Mouse (Mus musculus) embryonic stem cell, embryonic (primary cell): ENCODE measurements around the gene BC037034.

Experiments
- CTCF ChIA-PET, 4 experiments: fragments of 300-600 bp in 2 of 4; fragments of 350-600 bp in 2 of 4; sonication (Branson Sonifier 250); formaldehyde crosslinking; loops; one replicate each; lab custom pipeline; 2022; ENCODE audit warnings: inconsistent platforms in 2 of 4; lab: Charles Lee
- POLR2A ChIA-PET, 4 experiments: fragments of 300-600 bp in 2 of 4; fragments of 350-600 bp in 2 of 4; sonication (Branson Sonifier 250); formaldehyde crosslinking; loops; one replicate each; lab custom pipeline; 2022; ENCODE audit warnings: antibody characterized with exemption in 4 of 4, inconsistent platforms in 1 of 4; lab: Charles Lee

Gene BC037034

DNA sequence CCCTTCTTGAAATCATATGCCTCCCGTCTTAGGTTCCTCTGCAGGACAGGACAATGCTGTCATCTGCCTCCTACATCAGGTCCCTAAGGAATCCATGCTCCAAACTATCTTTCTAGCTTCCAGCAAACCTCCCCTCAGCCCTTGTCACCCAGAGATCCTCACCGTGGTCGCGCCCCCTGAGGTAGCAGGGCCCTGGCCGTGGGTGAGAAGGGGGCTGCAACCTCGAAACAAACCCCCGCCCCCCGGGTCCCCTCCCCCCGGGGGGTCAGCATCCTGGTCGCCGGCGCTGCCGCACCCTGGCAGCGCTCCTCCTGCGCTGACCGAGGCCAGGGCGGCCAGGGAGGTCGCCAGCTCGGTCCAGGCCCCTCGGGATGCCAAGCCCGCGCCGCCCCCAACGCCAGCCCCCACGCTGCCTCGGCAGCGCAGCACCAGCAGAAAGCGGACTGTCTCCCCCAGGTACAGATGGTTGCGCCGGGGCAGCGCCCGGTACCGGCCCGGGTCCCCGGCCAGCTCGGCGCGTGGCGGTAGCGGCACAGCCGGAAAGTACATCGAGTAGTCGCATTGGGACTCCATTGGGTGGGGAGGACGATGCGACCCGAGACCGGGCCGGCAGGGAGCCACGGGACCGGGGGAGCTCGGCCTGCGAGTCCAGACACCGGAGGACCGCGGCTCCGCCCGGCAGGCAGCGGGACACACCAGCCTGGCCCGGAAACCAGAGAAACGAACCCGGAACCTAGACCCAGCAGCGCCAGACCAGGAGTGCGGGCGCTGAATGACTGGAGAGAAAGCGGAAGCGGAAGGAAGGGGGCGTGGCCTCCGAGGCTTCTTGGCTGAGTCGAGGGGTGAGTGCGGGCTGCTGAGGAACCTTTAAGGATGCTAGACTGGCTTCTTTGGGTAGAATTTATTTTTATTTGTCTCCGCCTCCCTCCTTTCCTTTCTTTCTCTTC is at the start of gene BC037034:
TSS of gene BC037034 (minus strand) at position 774 of the 947 bp plus-strand sequence.
- CTCF ChIA-PET: interaction anchor here in 2 of 4 experiments (0.6 to 1.7 kb wide), 3 partner anchors 9 to 913 kb away, joined by 3 to 4 read pairs (median 3); partner anchors contain the start of gene Gal3st4 (in 1 of the 2)
- POLR2A ChIA-PET: interaction anchor here (0.7 to 4.5 kb wide), 13 partner anchors 8 to 76 kb away, joined by 3 to 37 read pairs (median 6); partner anchors contain the start of genes Gpc2 (in 3 of the 4), Stag3 (in 3 of the 4), Gm43720 (in 2 of the 4) and Lamtor4 (in 2 of the 4)

DNA sequence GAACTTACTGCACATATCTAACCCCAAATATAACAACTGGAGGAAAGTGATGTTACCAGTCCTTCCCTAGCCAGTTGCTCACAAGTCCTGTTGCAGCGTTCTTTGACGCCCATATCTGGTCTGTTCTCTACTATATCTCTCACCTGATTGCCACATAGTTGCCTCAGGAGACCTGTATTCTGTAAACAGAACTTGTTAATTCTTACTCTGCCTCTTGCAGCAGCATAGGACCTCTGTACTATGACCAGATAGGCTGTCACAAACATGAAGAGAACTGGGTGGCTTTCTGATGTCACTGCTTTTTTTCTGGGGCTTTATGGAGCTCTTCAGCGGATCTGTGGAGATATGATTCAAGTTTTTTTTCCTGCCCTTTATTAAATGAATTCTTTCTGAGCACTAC is 49.0 kb upstream of the BC037034 start:
- CTCF ChIA-PET: no interaction called here
- POLR2A ChIA-PET: no interaction called here

DNA sequence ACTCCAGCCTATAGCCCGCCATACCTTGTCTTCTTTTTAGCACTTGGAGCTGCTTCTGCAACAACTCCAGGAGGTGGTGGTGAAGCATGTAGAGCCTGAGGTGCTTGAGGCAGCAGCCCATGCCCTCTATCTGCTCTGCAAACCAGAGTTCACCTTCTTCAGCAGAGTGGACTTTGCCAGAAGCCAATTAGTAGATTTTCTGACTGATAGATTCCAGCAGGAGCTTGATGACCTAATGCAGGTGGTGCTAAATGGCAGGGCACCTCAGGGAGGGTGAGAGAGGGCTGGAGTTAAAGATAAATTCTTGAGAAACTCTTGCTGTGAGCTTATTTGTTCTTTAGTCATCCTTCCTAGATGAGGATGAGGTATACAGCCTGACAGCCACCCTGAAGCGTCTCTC is 35.8 kb upstream of the BC037034 start:
- ChIA-PET POLR2A (no interaction called here), CTCF (no interaction called here)

DNA sequence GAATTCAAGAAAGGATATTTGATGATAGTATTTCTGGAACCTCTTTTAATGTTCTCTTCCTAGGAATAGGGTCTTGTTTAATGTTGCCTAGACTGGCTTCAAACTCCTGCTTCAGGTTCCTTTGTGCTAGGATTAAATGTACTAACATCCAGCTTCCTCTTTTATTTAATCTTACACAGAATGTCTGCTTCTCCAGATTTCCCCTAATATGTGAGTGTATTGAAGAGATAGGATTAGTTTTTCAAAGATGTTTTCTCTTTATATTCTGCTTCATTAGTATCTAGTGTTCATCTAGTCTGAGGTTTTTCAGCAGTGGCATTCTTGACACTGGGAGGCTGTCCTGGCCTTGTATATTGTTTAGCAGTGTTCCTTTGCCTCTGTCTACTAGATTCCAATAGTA is 30.3 kb upstream of the BC037034 start:
- ChIA-PET POLR2A (no interaction called here), CTCF (no interaction called here)

DNA sequence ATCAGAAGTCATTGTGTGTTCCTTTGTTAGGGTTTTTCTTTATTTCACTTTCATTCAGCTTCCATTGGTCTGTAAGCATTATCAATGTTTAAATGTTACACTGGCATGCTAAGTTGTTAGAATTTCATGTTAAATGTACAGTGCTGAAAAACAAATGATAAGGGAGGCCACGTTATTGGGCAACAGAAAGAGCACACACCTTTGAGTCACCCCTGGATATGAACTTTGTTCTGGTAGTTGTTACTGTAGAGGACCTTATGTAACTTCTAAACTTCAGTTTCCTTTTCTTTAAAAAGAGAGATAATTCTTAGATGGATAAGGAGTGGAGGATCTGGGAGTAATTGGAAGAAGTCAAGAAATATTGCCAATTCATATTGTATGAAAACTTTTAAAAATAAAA is 27.8 kb upstream of the BC037034 start:
- CTCF ChIA-PET: no interaction called here

DNA sequence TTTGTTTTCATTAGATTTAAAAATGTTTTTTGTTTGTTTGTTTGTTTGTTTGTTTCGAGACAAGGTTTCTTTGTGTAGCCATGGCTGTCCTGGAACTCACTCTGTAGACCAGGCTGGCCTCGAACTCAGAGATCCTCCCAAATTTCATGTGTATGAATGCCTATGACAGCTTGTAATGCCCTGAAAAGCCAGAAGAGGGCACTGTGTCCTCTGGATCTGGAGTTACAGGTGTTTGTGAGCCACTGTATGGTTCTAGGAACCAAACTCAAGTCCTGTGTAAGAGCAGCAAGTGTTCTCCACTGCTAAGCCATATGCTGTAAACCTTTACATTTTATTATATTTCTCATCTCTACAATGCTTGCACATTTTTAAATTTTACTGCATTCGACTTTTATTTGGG is 24.0 kb upstream of the BC037034 start:
- CTCF ChIA-PET: interaction anchor here (0.7 to 2.2 kb wide), 9 partner anchors 16 to 371 kb away, joined by 3 to 10 read pairs (median 4); partner anchors contain the start of genes Gal3st4 (in 1 of the 4) and Lamtor4 (in 1 of the 4)

More for the DNA sequence above, 27.8 kb upstream of the BC037034 start:
- POLR2A ChIA-PET: interaction anchor here in 1 of 4 experiments (0.7 kb wide), 2 partner anchors 11 to 273 kb away, joined by 3 to 4 read pairs; partner anchors contain the start of gene 1700123K08Rik

DNA sequence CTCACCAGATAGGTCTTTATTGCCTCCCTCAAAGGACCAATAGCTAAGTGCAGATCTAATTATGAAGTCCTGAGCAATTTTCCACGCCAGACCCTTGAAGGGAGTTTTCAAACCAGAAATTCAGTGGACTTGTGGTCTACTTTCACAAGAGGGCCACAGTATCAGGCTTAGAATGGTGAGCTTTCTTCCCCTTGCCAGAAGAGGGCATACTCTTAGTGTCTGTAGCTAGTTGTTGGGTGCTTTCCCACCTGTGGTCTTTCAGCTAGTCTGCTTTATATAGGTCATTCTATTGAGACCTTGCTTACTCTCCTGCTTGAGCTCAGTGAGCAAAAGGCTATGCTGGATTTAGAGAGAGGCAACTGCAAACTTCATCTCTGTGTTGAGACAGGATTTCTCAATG is 19.7 kb upstream of the BC037034 start:
- ChIA-PET POLR2A (interaction anchor here in 2 of 4 experiments (0.6 to 1.3 kb wide), 3 partner anchors 8 to 28 kb away, joined by 3 read pairs; partner anchors contain the start of gene Lamtor4 (in 1 of the 2)), CTCF (interaction anchor here (0.5 to 1.2 kb wide), 5 partner anchors 9 to 375 kb away, joined by 3 to 4 read pairs (median 3); no protein-coding TSS in a partner anchor)

More for the DNA sequence above, 24.0 kb upstream of the BC037034 start:
- POLR2A ChIA-PET: interaction anchor here in 1 of 4 experiments (0.5 to 0.7 kb wide), 2 partner anchors 202 to 909 kb away, joined by 3 to 4 read pairs; no protein-coding TSS in a partner anchor

DNA sequence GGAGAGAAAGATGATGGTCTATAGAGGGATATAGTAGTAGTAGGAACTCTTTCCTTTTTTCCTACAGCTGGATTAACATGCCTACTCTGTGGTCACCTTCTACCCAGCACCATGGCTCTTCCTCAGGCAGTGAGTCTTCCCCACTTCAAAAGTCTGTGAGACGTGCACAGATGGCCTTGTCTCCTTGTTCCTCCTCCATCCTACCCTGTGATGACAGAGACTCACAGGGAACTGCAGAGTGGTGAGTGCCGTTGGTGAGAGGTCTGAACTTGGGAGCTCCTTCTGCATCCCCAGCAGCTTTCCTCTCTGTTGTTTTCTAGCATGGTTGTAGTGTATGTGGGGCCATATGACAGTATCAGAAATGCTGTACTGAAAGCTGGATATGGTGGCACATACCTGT is 18.0 kb upstream of the BC037034 start:
- ChIA-PET POLR2A (interaction anchor here in 3 of 4 experiments (0.6 to 2.0 kb wide), 5 partner anchors 12 to 340 kb away, joined by 3 to 7 read pairs (median 5); partner anchors contain the start of genes A430033K04Rik (in 1 of the 3) and Lamtor4 (in 1 of the 3)), CTCF (no interaction called here)

DNA sequence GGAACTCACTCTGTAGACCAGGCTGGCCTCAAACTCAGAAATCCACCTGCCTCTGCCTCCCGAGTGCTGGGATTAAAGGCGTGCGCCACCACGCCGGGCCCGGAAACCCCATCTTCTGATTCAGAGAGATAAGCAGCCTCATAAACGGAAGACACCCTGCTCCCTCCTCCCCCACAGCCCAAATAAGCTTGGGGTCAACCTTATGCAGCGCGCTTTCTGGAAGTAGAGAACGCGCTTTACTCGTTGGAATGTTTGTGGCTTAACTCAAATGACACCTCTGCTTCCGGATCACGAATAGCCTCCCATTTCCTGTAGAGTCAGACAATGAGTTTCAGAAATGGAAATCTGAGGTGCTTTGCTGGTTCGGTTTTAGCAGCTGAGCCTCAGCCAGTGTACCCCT is 17.0 kb upstream of the BC037034 start:
- ChIA-PET CTCF (interaction anchor here in 1 of 4 experiments (1.1 kb wide), 1 partner anchor 27 kb away, joined by 3 read pairs; no protein-coding TSS in a partner anchor), POLR2A (interaction anchor here (0.6 to 2.5 kb wide), 19 partner anchors 9 to 376 kb away, joined by 3 to 13 read pairs (median 4); partner anchors contain the start of genes Lamtor4 (in 3 of the 4), A430033K04Rik (in 2 of the 4), BC037034 (in 2 of the 4) and Zfp157 (in 2 of the 4))

DNA sequence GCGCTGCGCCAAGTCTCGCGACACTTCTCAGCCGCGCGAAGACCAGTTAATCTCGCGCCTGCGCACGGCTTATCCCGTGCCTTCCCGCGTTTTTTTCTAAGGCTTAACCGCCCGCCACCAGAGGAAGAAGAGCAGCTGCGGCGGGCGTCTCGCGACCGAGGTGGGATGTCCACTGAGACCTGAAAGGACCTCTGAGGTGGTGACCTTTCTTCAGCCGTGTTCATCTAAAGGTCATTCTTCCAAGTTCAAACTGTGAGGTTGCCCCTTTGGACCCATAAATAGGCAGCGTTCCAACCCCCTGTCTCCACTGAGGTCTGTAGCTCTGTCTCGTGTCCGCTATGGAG is 16.6 kb upstream of the BC037034 start:
- POLR2A ChIA-PET: interaction anchor here (0.5 to 2.5 kb wide), 19 partner anchors 8 to 1200 kb away, joined by 3 to 13 read pairs (median 4); partner anchors contain the start of genes Lamtor4 (in 3 of the 4), BC037034 (in 2 of the 4), Zfp157 (in 2 of the 4) and A430033K04Rik (in 1 of the 4)
- CTCF ChIA-PET: interaction anchor here in 1 of 4 experiments (1.1 kb wide), 1 partner anchor 27 kb away, joined by 3 read pairs; no protein-coding TSS in a partner anchor

DNA sequence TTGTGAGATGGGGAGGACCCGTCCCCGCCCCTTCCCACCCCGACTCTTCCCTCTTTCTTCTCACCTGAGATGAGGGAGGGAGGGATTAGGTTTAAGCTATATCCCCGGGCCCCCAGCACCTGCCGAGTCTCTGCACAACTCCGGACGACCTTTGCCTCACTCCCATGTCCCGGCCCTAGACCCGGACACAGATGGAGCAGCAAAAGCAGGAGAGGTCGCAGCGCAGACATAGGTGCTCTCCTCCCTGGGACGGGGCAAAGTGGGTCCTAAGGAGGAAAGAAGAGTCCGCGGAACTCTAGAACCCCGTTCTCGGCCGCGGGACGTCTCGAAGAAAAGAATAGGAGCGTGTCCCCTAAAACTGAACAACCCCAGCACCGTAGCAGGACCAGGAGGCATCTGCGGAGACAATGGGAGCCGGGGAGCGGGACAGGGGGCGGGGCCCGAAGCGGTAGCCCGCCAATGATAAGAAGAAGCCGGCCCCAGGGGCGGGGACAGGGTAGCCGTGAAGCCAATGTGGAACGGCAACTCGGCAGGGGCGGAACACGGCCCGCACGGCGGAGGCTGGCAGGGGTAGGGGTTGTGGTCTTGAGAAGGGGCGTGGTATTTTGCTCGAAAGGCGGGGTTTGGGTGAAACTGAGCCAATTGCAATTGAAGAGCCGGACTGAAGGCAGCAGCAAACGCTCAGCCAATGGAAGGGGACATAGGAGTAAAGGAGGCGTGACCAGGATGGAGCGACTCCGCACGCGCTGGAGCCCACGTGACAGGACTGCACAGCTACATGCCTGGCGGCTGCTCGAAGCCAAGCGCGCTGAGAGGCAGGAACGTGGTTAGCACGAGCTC is 16.0 kb upstream of the BC037034 start, which contains the start of the genes Gm43720, Gpc2 and Stag3:
TSS of gene Gm43720 (minus strand) at position 374 of the 840 bp plus-strand sequence.
TSS of gene Gpc2 (minus strand) at position 421 of the 840 bp plus-strand sequence.
TSS of gene Stag3 (plus strand) at position 656 of the 840 bp plus-strand sequence.
- ChIA-PET CTCF (interaction anchor here in 1 of 4 experiments (1.1 kb wide), 1 partner anchor 26 kb away, joined by 3 read pairs; no protein-coding TSS in a partner anchor), POLR2A (interaction anchor here (0.5 to 2.5 kb wide), 18 partner anchors 8 to 1201 kb away, joined by 3 to 13 read pairs (median 4); partner anchors contain the start of genes BC037034 (in 3 of the 4), Lamtor4 (in 3 of the 4), Cnpy4 (in 1 of the 4) and Taf6 (in 1 of the 4))

DNA sequence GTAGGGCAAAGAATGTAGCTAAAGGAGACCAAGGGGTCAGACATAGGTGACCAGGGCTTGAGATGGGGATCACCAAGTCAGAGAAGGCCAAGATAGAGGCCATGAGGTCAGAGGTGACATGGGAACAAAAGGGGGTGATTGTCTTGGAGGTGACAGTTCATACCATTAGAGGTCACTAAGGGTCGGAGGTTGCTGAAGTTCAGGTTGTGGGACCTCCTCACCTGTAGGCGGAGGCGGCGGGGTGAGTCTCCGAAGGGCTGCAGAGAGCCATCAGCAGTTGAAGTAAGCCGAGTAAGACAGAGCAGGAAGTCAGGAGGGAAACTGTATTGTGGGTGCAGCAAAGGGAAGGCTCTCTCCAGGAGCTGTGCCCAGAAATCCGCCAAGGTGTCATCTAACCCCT is 14.2 kb upstream of the BC037034 start:
- POLR2A ChIA-PET: interaction anchor here in 1 of 4 experiments (0.7 to 1.8 kb wide), 2 partner anchors 13 to 15 kb away, joined by 4 to 6 read pairs; partner anchors contain the start of gene BC037034
- CTCF ChIA-PET: no interaction called here

DNA sequence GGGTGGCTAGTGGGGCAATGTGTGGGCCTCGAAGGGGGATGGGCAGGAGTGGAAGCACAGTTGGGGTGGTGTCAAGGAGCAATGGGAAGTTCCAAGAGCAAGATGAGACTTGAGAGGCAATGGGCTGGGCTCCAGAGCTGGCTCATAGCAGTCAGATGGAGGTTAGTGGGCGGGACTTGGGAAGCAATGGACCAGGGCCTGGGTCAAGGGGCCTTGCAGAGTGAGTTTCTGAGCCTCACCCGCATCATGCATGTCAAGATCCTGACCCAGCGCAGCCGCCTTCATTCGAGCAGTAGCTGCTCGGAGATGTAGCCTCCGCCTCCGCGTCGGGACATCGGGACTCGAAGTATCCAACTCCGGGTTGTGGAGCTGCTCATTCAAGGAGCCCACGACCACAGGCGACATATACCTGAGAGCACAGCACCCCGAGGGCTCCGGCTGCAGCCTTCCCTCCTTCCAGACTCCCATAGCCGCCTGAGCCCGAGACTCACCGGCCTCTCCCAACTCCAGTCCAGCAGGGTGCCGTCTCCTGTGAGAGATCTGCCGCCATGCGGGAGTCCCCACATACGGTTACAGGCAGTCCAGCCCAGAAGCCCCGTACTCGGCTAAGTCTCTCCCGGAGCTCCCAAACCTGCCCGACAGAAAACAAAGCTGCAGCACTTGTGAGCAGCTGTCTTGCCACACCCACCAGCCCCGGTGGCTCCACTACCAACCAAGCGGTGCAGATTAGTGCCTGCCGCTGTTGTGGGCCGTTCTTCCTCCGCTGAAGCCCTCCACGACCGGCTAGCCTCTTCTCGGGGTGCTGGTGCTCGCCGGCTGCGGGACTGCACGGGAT is 11.6 kb upstream of the BC037034 start:
- ChIA-PET CTCF (interaction anchor here (0.5 to 1.3 kb wide), 5 partner anchors 8 to 718 kb away, joined by 3 read pairs; no protein-coding TSS in a partner anchor), POLR2A (interaction anchor here in 3 of 4 experiments (0.6 to 1.6 kb wide), 10 partner anchors 8 to 22 kb away, joined by 3 to 22 read pairs (median 4); partner anchors contain the start of genes Lamtor4 (in 2 of the 3) and BC037034 (in 1 of the 3))

DNA sequence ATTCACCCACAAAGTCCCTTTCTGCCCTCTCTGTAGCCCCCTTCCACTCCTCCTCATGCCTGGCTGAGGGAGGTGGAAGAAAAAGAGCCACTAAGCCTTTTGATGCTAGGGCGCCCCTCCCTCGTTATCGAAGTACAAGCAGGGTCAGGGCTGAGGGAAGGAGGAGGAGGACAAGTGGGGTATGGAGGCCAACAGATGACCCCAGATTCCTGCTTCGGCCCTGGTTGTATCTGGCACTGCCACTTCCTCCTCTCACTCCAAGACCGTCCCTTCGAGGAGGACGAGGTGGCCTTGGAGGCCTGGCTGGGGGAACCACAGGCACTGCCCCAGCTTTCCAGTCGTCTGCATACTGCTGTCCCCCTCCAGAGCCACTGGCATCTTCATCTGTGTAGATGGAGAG is 10.4 kb upstream of the BC037034 start:
- ChIA-PET CTCF (no interaction called here), POLR2A (interaction anchor here in 2 of 4 experiments (0.6 kb wide), 2 partner anchors 149 to 850 kb away, joined by 3 to 5 read pairs; no protein-coding TSS in a partner anchor)

DNA sequence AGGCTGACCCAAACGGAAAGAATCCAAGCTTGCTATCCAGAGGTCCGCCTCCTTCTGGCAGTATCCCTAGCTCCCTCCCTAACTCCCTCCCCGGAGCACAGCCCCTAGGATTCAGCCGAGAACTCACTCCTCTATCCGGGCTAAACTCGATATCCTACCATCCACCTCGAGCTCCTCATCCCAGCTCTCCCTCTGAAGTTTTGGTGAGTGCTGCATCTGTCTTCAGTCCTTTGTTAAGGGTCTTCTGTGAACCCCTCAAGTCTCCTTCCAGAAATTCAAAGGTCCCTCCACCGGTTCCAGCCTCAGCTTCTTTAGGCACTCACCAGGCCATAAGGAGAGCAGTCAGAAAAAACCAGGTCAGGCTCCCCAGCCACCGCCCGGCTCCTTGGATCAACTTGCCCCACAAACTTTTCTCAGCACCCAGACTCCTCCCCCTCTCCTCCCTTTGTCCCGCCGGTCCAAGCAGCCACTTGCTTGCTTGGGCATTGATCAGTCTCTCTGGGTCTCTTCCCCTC is 8.6 kb upstream of the BC037034 start, which contains the start of gene Gal3st4:
TSS of gene Gal3st4 (minus strand) at position 432 of the 515 bp plus-strand sequence.
- POLR2A ChIA-PET: interaction anchor here in 2 of 4 experiments (1.0 to 1.8 kb wide), 4 partner anchors 8 to 185 kb away, joined by 3 to 10 read pairs (median 4); partner anchors contain the start of genes BC037034 (in 1 of the 2) and Lamtor4 (in 1 of the 2)
- CTCF ChIA-PET: interaction anchor here (0.6 to 1.0 kb wide), 4 partner anchors 9 to 386 kb away, joined by 3 to 6 read pairs (median 4); partner anchors contain the start of gene BC037034 (in 1 of the 4)
